Mouse (Mus musculus): ENCODE data around the gene Gpr25. TPM values are rescaled to one million over a fixed set of nuclear protein-coding genes. Genes with fewer than 3 reads are reported as not detected.
A peak's percentile ranks its signal among the peaks of the same experiment; 100 is the strongest.

Gpr25 gene
- polyA plus RNA-seq, 1 experiment from 2014 or later, result not detected

GRCm38 (mm10) chr1:136214304-136214703 is 46.4 kb downstream of the Gpr25 start:
- Histone ChIP-seq H3K9me3 (replicated peaks) (no peaks in the 10 kb centered on the region), H3K4me1 (no peaks in the 10 kb centered on the region), H3K9ac (no peak overlapping the region), H3K4me2 (no peak overlapping the region), H3K27ac (no peak overlapping the region), H3K27me3 (no peaks in the 10 kb centered on the region), H3K36me3 (peaks cover 54% of the 10 kb centered on the region), H3K4me3 (replicated peaks) (no peak overlapping the region)
- 77% methylated on average over 15 of the region's 15 CpGs for WGBS
- ATAC-seq (replicated peaks; ENCODE audit: low FRiP score), result no peak

- no peaks in the 10 kb centered on the region for H3K4me1 ChIP-seq
- H3K36me3 ChIP-seq, result peaks cover 40% of the 10 kb centered on the region
- H3K27me3 ChIP-seq, result no peaks in the 10 kb centered on the region
- no peak within 1 kb of the TSS for H3K9ac ChIP-seq
- H3K4me3 ChIP-seq (replicated peaks), result no peak within 1 kb of the TSS
- peak; percentile 43; the same call in 1 of the 2 replicates for ATAC-seq (replicated peaks; ENCODE audit: low FRiP score)
- 55% methylated on average over 3 of the region's 3 CpGs for WGBS
- no peak within 1 kb of the TSS for H3K27ac ChIP-seq
- H3K9me3 ChIP-seq (replicated peaks), result no peaks in the 10 kb centered on the region
- no peak within 1 kb of the TSS for H3K4me2 ChIP-seq
Observed at GRCm38 (mm10) chr1:136212803-136213202, 47.9 kb downstream of the Gpr25 start, which contains the start of gene Mroh3. Mroh3 (minus strand) TSS chr1:136212828.

Other genes starting within 250 kb of the Gpr25 start
- not detected in 2 replicates for gene Ascl5, start 210.1 kb downstream of the Gpr25 start, polyA plus RNA-seq (2015; fragmentation: Nextera tagmentation; extraction: Ambion mirVana)
- 0.49 and 0.57 TPM in 2 replicates for gene Cacna1s, start 208.1 kb downstream of the Gpr25 start, polyA plus RNA-seq (2015; fragmentation: Nextera tagmentation; extraction: Ambion mirVana)
- 2.0 and 2.5 TPM in 2 replicates for gene Kif21b, start 129.5 kb downstream of the Gpr25 start, polyA plus RNA-seq (2015; fragmentation: Nextera tagmentation; extraction: Ambion mirVana)
- 0.30 and 0.48 TPM in 2 replicates for gene Mroh3, start 48.0 kb downstream of the Gpr25 start, polyA plus RNA-seq (2015; fragmentation: Nextera tagmentation; extraction: Ambion mirVana)
- gene Inava, start 26.6 kb downstream of the Gpr25 start, polyA plus RNA-seq (2015; fragmentation: Nextera tagmentation; extraction: Ambion mirVana), result 16.0 and 17.1 TPM in 2 replicates
- gene Camsap2, start 85.2 kb upstream of the Gpr25 start, polyA plus RNA-seq (2015; fragmentation: Nextera tagmentation; extraction: Ambion mirVana), result 9.0 and 9.9 TPM in 2 replicates
- gene Ddx59, start 154.4 kb upstream of the Gpr25 start, polyA plus RNA-seq (2015; fragmentation: Nextera tagmentation; extraction: Ambion mirVana), result 15.7 and 16.0 TPM in 2 replicates
- gene Kif14, start 205.5 kb upstream of the Gpr25 start, polyA plus RNA-seq (2015; fragmentation: Nextera tagmentation; extraction: Ambion mirVana), result 5.0 and 5.5 TPM in 2 replicates

All from kidney, embryonic 15.5 days (tissue).